Mouse (Mus musculus): Measurements from ENCODE around the gene Nkx6-2.

- TF ChIP-seq GATA1 (IDR thresholded peaks at IDR 0.05; ENCODE audit: borderline replicate concordance, low read length), result no peak
- no peak for TF ChIP-seq FLI1 (IDR thresholded peaks at IDR 0.05; ENCODE audit: low read length)
Measured at GRCm38 (mm10) chr7:139564161-139564560, 18.4 kb downstream of the Nkx6-2 start.

Measured in megakaryocyte, embryonic 14.5 days (primary cell).